Mouse (Mus musculus) forebrain, embryonic 12.5 days (tissue): ENCODE measurements around the gene Cit. TPM values are rescaled to one million over a fixed set of nuclear protein-coding genes. Genes with fewer than 3 reads are reported as not detected.

Experiments
- ATAC-seq: fragments of 200-750 bp; cut with Nextera tagmentation; 2 replicates; pipeline ENCODE4 v1.8.0; 2017; ENCODE audit warnings: moderate TSS enrichment; ENCODE audit not compliant: low FRiP score
- H3K27ac ChIP-seq: fragments of 300-500 bp; sonication (generic); 2 replicates; pipeline ENCODE4 v1.5.1; 2016; ENCODE audit warnings: mild to moderate bottlenecking
- H3K27me3 ChIP-seq: fragments of 300-500 bp; sonication (generic); 2 replicates; pipeline ENCODE4 v1.6.1; 2016; ENCODE audit warnings: mild to moderate bottlenecking
- H3K36me3 ChIP-seq: fragments of 300-500 bp; sonication (generic); replicated peaks from 2 replicates; pipeline ENCODE4 v1.6.1; 2016; ENCODE audit warnings: mild to moderate bottlenecking
- H3K4me1 ChIP-seq: fragments of 300-500 bp; sonication (generic); 2 replicates; pipeline ENCODE4 v1.6.1; 2016
- H3K4me2 ChIP-seq: fragments of 300-500 bp; sonication (generic); 2 replicates; pipeline ENCODE4 v1.6.1; 2016; ENCODE audit warnings: mild to moderate bottlenecking, moderate library complexity
- H3K4me3 ChIP-seq: fragments of 300-500 bp; sonication (generic); replicated peaks from 2 replicates; pipeline ENCODE4 v1.5.1; 2016; ENCODE audit warnings: mild to moderate bottlenecking
- H3K9ac ChIP-seq: fragments of 300-500 bp; sonication (generic); 2 replicates; pipeline ENCODE4 v1.6.1; 2016; ENCODE audit warnings: mild to moderate bottlenecking
- H3K9me3 ChIP-seq: fragments of 300-500 bp; sonication (generic); 2 replicates; pipeline ENCODE4 v1.6.1; 2016
- WGBS: fragments of 180-500 bp; shearing (Covaris S2); methylation state at CpG from one replicate; pipeline ENCODE4 v1.1.7; 2016; 5-methylcytosine and 5-hydroxymethylcytosine counted together
- polyA plus RNA-seq: library from polyadenylated mRNA; unstranded; fragments of >200 nt; fragmentation: Nextera tagmentation; extraction: Ambion mirVana; gene quantifications from 2 replicates; pipeline ENCODE4 v1.2.1, GENCODE M21; 2016

Gene Cit
- polyA plus RNA-seq, 1 experiment from 2014 or later = 46.5 TPM

DNA sequence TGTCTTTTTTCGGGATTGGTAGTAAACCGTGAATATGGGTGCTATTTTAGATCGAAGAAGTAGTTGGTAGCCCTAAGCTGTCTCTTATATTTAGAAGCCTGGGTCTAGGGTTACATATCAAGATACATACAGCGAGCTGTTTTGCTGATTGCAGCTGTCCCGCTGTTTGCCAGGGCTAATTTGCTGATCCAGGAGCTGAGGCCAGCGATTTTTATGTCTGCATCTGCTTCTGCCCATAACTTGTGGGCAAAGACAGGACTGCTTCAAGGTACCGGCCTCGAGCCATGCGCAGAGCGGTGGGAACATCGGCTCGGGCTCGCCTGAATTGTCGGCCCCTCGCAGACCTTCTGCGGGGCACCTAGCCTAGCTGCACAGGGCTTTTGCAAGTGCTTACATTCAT lies 191.4 kb downstream of the Cit start:
- no peak overlapping the region for H3K9ac ChIP-seq
- WGBS = 56% methylated on average over 16 of the region's 16 CpGs
- peaks cover 9% of the 10 kb centered on the region for H3K4me1 ChIP-seq
- no peak overlapping the region for H3K4me3 ChIP-seq
- ATAC-seq = no peak
- H3K9me3 ChIP-seq = no peaks in the 10 kb centered on the region
- no peak overlapping the region for H3K4me2 ChIP-seq
- peaks cover 29% of the 10 kb centered on the region for H3K27me3 ChIP-seq
- H3K36me3 ChIP-seq = no peaks in the 10 kb centered on the region
- no peak overlapping the region for H3K27ac ChIP-seq

DNA sequence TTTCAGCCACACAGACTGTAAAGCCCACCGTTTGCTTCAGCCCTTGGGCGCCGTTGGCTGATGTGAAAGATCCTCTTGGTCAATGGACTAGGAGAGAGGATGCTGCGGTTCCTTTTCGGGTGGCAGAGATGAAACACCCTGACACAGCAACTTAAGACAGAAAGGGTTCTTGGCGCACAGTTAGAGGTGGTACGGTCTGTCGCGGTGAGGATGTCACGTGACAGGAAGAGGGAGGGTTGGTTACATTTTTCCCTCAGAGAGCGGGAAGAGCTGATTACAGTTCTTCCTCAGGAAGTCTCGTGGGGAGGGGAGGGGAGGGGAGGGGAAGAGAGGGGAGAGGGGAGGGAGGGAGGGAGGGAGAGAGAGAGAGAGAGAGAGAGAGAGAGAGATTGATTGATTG lies 192.7 kb downstream of the Cit start:
- no peaks in the 10 kb centered on the region for H3K36me3 ChIP-seq
- 69% methylated on average over 11 of the region's 12 CpGs for WGBS
- peaks cover 9% of the 10 kb centered on the region for H3K4me1 ChIP-seq
- no peak overlapping the region for H3K4me2 ChIP-seq
- H3K4me3 ChIP-seq = no peak overlapping the region
- no peaks in the 10 kb centered on the region for H3K9me3 ChIP-seq
- H3K9ac ChIP-seq = no peak overlapping the region
- peaks cover 23% of the 10 kb centered on the region for H3K27me3 ChIP-seq
- H3K27ac ChIP-seq = no peak overlapping the region
- ATAC-seq = no peak

DNA sequence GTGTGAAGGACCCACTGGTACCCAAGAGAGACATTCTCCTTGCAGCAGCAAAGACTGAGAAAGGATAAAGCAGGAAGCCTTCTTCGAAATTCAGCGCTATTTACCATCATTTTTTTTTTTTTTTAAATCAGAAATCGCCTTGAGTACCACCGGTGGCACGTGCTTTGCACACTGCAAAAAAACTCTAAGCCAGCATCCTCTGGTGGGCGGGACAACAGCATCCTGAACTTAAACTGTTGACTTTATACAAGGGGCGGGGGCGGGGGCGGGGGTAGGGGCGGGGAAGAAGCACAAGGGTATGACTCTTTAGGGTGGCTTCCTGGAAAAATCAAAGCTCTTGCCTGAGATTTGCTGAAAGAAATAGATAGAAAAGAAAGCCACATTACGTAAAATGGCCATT lies 194.6 kb downstream of the Cit start:
- no peak for ATAC-seq
- H3K27ac ChIP-seq = no peak overlapping the region
- no peak overlapping the region for H3K4me3 ChIP-seq
- no peak overlapping the region for H3K4me2 ChIP-seq
- H3K36me3 ChIP-seq = no peaks in the 10 kb centered on the region
- no peaks in the 10 kb centered on the region for H3K9me3 ChIP-seq
- peaks cover 9% of the 10 kb centered on the region for H3K4me1 ChIP-seq
- H3K9ac ChIP-seq = no peak overlapping the region
- H3K27me3 ChIP-seq = peaks cover 18% of the 10 kb centered on the region; the same call in 1 of the 2 replicates
- 35% methylated on average over 11 of the region's 11 CpGs for WGBS

DNA sequence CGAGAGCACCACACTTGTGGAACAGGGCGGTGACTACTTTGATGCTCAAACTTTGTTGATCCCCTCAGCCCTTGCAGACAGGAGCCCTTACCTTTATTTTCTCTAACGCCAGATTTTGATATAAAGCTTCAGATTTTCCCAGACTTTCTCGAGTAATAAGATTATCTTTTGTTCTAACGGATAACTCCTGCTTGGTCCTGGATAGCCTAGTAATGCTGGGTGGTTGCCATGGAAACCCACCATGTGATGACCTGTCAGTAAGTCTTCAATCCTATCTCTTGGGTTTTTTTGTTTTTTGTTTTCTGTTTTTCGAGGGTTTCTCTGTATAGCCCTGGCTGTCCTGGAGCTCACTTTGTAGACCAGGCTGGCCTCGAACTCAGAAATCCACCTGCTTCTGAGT lies 197.2 kb downstream of the Cit start:
- H3K9me3 ChIP-seq = no peaks in the 10 kb centered on the region
- no peak overlapping the region for H3K27ac ChIP-seq
- H3K4me1 ChIP-seq = peaks cover 3% of the 10 kb centered on the region; the same call in 1 of the 2 replicates
- no peak overlapping the region for H3K9ac ChIP-seq
- H3K36me3 ChIP-seq = no peaks in the 10 kb centered on the region
- ATAC-seq = no peak
- no peak overlapping the region for H3K4me2 ChIP-seq
- 63% methylated on average over 7 of the region's 7 CpGs for WGBS
- H3K4me3 ChIP-seq = no peak overlapping the region
- H3K27me3 ChIP-seq = 0 out of 2 replicates have a peak, but pooled peaks cover 12% of the 10 kb centered on the region

DNA sequence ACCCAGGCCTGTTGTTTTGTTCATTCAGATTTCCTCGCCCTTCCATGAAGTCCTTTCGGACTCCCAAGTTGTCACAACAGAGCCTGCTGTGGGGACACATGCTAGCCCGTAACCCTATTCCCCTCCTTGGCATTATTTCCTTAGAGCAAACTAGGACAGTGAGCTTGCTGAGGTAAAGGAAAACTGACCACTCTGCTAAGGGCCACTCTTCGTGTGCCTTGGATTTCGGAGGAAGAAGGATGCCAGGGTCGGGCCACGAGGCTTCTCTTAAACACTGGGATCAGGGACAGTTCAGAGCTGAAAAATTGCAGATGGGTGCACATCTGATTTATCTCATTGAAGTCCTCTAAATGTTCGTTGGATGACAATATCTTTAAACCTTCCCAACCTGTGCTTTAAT lies 200.5 kb downstream of the Cit start:
- Histone ChIP-seq H3K9me3 (no peaks in the 10 kb centered on the region), H3K4me1 (no peaks in the 10 kb centered on the region), H3K4me2 (no peak overlapping the region), H3K4me3 (no peak overlapping the region), H3K9ac (no peak overlapping the region), H3K27ac (no peak overlapping the region), H3K27me3 (0 out of 2 replicates have a peak, but pooled peaks cover 2% of the 10 kb centered on the region), H3K36me3 (no peaks in the 10 kb centered on the region)
- 87% methylated on average over 8 of the region's 8 CpGs for WGBS
- no peak for ATAC-seq

DNA sequence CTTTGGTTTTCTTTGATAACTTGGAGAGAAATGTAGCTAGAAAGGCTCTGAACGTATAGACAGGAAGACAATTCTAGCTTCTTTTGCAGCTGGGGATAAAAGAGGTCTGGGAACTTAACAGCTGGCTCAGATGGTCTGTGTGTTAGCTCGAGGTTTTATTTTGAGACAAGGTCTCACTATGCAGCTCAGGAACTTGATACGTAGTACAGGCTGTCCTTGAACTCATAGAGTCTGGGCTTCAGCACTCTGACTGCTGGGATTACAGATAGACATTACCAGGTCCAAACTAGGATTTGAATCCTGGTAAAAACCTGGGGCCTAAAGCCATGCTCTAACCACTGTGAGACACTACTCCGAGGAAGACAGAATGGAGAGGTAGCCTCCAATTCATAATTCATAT lies 201.2 kb downstream of the Cit start:
- no peak for ATAC-seq
- WGBS = 84% methylated on average over 4 of the region's 4 CpGs

DNA sequence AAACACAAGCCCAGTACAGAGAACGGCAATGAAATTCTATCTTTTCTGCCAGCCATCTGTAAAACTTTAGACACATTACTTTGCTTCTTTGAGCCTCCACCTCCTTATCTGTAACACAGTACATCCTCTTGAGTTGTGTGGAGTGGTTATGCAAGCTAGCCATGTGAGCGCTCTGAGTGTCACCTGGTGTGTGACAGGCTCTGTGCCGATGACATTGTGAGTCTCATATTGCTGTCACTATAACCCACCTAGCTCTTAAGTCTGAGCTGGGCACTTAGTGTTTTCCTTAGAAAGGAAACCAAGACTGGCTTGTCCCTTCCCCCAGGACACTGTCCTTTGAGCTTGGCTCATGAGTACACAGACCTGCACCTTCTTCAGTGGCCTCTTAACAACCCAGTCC lies 203.2 kb downstream of the Cit start:
- H3K27me3 ChIP-seq = no peaks in the 10 kb centered on the region
- no peaks in the 10 kb centered on the region for H3K4me1 ChIP-seq
- ATAC-seq = no peak
- no peak overlapping the region for H3K9ac ChIP-seq
- H3K36me3 ChIP-seq = no peaks in the 10 kb centered on the region
- WGBS = 95% methylated on average over 3 of the region's 3 CpGs
- H3K9me3 ChIP-seq = no peaks in the 10 kb centered on the region
- H3K4me2 ChIP-seq = no peak overlapping the region
- H3K4me3 ChIP-seq = no peak overlapping the region
- H3K27ac ChIP-seq = no peak overlapping the region

More for the DNA sequence above, 201.2 kb downstream of the Cit start:
- Histone ChIP-seq H3K27me3 (no peaks in the 10 kb centered on the region), H3K9ac (no peak overlapping the region), H3K4me3 (no peak overlapping the region), H3K4me2 (no peak overlapping the region), H3K9me3 (no peaks in the 10 kb centered on the region), H3K4me1 (no peaks in the 10 kb centered on the region), H3K27ac (no peak overlapping the region), H3K36me3 (no peaks in the 10 kb centered on the region)

DNA sequence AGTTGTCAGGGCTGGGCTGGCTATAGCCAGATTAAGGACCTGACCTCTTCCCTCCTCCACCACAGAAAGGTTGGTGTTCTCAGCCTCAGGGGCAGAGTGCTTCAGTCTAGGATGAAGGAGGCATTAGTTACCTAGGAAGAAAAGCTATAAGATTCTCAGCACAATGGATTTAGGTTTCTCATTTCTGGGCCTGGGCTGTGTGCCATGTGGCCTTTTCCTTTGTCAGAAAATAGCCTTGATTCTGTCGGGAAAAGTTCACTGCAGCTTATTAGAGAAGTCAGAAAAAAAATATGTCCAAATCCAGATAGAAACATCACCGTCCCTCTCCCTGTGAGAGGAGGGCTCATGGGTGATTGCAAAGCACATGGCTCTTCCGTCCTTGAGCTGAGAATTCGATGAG lies 204.7 kb downstream of the Cit start:
- no peak for ATAC-seq

DNA sequence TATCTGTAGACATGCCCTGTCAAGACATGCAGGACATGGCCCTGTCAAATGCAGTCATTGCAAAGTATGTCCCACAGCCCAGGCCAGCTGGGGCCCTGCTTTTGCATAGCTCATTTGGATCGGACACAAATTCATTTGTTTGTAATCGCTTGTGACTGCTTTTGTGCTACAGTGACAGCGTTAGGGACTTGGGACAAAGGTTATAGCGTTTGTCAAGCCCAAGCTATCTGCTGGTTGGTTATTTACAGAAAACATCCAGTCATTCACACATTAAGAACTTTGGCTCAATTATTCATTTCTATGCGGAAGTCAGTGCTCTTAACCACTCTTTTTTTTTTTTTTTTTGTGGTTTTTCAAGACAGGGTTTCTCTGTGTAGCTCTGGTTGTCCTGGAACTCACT lies 207.1 kb downstream of the Cit start:
- no peaks in the 10 kb centered on the region for H3K9me3 ChIP-seq
- no peak overlapping the region for H3K9ac ChIP-seq
- H3K27ac ChIP-seq = no peak overlapping the region
- no peak overlapping the region for H3K4me3 ChIP-seq
- no peaks in the 10 kb centered on the region for H3K36me3 ChIP-seq
- no peak for ATAC-seq
- 78% methylated on average over 5 of the region's 5 CpGs for WGBS
- H3K4me2 ChIP-seq = no peak overlapping the region
- H3K27me3 ChIP-seq = no peaks in the 10 kb centered on the region
- no peaks in the 10 kb centered on the region for H3K4me1 ChIP-seq

More for the DNA sequence above, 204.7 kb downstream of the Cit start:
- no peaks in the 10 kb centered on the region for H3K36me3 ChIP-seq
- no peaks in the 10 kb centered on the region for H3K4me1 ChIP-seq
- no peak overlapping the region for H3K27ac ChIP-seq
- 90% methylated on average over 4 of the region's 4 CpGs for WGBS
- no peaks in the 10 kb centered on the region for H3K9me3 ChIP-seq
- no peak overlapping the region for H3K4me2 ChIP-seq
- no peak overlapping the region for H3K9ac ChIP-seq
- H3K27me3 ChIP-seq = no peaks in the 10 kb centered on the region
- no peak overlapping the region for H3K4me3 ChIP-seq

DNA sequence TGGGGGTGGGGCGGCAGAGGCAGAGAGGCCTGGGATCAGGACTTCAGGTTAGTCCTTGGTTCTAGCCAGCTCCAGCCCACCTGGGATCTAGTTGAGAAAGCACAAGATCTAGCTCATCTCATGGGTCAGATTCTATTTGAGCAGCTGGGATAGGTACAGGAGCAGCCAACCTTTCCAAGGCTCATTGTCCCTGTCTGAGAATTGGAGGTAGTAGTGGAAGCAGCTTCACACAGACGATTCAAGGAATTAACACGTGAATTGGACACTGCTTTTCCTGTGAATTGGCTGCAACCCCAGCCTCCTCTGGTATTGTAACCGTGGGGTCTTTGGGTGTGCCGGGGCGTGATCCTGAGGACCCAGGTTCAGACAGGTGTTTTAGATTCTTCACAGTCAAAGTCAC lies 207.7 kb downstream of the Cit start:
- no peaks in the 10 kb centered on the region for H3K4me1 ChIP-seq
- no peaks in the 10 kb centered on the region for H3K9me3 ChIP-seq
- no peak overlapping the region for H3K4me3 ChIP-seq
- no peaks in the 10 kb centered on the region for H3K27me3 ChIP-seq
- WGBS = 52% methylated on average over 6 of the region's 6 CpGs
- H3K4me2 ChIP-seq = no peak overlapping the region
- H3K36me3 ChIP-seq = no peaks in the 10 kb centered on the region
- no peak overlapping the region for H3K27ac ChIP-seq
- H3K9ac ChIP-seq = no peak overlapping the region
- no peak for ATAC-seq

Other genes with a start within 250 kb of the Cit start
- 16.1 and 16.7 TPM in 2 replicates for gene Rab35, start 213.4 kb upstream of the Cit start, polyA plus RNA-seq
- gene Bicdl1, start 113.7 kb upstream of the Cit start, polyA plus RNA-seq = 16.7 and 16.9 TPM in 2 replicates
- 58.5 and 62.5 TPM in 2 replicates for gene Prkab1, start 179.2 kb downstream of the Cit start, polyA plus RNA-seq
- gene Tmem233, start 238.0 kb downstream of the Cit start, polyA plus RNA-seq = not detected in 2 replicates